Mouse (Mus musculus) heart, adult 18-20 months (tissue): ENCODE results near the gene Efcab3. TPM values are rescaled to one million over a fixed set of nuclear protein-coding genes. Genes with fewer than 3 reads are reported as not detected.
"Not testable (repeated sequence)": the region's sequence is repeated elsewhere in the genome, so short reads cannot be mapped to it uniquely, and the experiment has no call there.

Source experiments
- DNase-seq, 2 experiments: peaks; one replicate each; pipeline ENCODE4 v3.0.0; 2021 to 2022; ENCODE audit warnings: mixed read lengths in 1 of 2
- long read RNA-seq, 2 experiments: library from polyadenylated mRNA; stranded (forward); transcript quantifications; one replicate each; pipeline ENCODE4 v2.0.0; 2021
- total RNA-seq, 2 experiments: library from RNA; stranded (reverse); gene quantifications; 2 replicates each; pipeline ENCODE4 v1.2.3; 2021

The Efcab3 gene
- not detected for total RNA-seq
- long read RNA-seq, experiment 1 = 0 reads
- long read RNA-seq, experiment 2 = 0 reads

DNA sequence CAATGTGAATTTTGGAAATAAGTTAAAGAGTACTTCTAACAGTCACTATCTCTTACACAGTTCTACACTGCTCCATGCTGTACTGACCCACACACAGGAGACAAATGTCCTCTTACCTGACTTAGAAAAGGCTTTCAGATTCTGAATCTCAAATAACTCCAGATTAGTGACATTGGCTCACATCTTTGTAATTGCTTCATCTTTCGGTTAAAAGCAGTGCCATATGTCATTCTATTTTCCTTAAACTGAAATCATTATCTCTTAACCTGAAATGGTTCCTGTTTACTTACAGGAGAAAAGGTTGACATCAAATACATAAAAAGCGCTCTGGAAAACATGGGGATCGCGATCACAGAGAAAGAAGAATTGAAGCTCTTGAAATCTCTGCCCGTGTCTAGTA, at the start of gene Efcab3:
TSS of gene Efcab3 (plus strand) at position 301 of the 400 bp plus-strand sequence.
- no peak for DNase-seq

GRCm38 (mm10) chr11:105021071-105021470, 42.3 kb upstream of the Efcab3 start:
- DNase-seq = peak in 1 of 2 experiments; percentile 1

DNA sequence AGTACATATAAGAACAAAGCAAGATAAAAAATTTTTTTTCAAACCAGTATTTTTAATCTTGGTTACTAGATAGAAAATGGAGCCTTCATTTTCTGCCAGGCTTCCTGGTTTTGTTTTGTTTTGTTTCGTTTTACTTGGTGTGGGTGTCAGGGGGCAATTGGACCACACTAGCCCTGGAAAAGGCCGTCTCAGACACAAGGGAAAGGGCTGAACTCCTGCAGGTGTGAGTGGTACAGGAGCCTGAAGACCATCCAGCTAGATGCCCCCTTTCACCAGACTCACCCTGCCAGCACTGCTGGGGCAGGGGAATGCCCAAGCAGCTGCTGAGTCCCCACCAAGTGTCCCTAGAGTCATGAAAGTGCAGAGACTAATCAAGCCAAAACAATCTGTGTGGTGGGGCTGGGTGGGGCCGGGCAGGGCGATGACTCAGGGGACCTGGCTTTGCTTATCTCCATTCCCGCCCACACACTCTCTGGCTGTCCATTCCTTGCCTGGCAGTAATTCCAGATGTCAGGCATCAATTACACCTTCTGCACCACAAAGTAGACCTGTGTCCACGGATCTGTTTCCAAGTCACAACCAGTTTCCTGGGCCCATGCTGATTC, 34.5 kb upstream of the Efcab3 start:
- no peak for DNase-seq

DNA sequence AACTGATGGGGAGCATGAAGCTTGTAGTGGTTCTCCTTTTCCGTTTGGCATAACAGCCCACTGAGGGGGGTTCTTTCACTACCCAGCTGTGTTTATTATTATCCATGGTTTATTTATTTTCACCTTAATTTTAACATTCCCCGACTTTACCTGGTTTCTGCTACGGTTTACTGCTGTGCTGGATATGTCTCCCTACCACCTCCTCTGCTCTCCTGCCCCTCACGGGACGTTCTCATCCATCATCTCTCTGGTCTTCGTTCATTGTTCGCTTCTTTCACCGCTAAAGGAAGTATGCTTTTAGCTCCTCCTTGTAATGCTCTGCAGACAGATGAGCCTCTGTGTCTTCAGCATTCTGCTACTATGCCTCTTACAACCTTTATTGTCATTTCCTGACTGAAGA, 33.9 kb upstream of the Efcab3 start:
- DNase-seq = no peak

- DNase-seq = no peak
These were observed 33.2 kb upstream of the Efcab3 start for GRCm38 (mm10) chr11:105030229-105030628.

DNA sequence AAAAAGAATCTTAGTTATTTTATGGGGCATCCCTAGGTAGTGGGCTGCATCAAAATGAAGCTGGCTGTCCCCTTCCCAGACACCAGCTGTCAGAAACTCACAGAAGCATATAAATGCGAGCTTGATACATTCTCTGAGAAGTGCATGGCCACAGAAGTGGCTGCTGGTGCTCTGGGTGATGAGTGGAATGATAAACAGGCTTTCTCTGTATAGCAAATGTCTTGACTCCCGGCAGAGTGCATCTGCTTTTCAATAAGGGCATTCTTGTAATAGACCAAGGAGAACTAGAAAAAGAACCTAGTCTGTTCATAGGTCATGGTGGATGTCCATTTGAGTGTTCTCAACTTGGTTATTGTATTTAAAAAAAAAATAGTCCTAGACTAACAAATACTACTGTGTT, 32.3 kb upstream of the Efcab3 start:
- DNase-seq = no peak

DNA sequence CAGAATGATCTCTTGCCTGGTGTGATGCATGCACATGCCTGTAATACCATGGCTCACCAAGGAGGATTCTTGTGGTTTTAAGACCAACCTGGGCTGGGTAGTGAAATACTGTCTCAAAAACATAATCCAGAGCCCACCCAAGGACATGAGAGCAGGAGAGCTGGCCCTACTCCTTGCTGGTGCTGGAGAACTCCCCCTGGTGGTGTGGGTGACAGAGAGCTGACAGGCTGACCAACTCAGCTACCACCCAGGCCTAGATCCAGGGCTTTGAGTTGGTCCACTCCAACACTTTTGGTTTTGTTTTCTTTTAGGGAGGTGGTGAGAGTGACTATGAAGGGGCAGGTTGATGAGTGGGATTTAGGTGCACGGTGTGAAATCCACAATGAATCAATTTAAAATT, 28.3 kb upstream of the Efcab3 start:
- DNase-seq = no peak

DNA sequence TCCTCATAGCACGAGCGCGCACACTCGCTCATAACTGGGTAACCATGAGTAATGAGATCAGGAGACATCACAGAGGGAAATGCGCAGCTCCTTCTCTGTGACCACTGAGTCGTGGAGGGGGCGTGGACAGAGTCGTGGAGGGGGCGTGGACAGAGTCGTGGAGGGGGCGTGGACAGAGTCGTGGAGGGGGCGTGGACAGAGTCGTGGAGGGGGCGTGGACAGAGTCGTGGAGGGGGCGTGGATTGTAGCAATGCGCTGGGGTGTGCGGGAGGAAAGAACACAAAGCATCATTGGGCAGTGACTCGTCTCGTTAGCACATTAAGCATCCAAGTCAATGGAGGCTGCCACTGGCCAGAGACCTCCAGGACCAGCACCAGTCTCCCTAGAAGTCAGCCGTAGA, 49.1 kb downstream of the Efcab3 start:
- not testable (repeated sequence) for DNase-seq

- no peak for DNase-seq
These were observed 54.4 kb downstream of the Efcab3 start for GRCm38 (mm10) chr11:105117814-105118213.

GRCm38 (mm10) chr11:105120551-105121061, 57.2 kb downstream of the Efcab3 start:
- DNase-seq = no peak

DNA sequence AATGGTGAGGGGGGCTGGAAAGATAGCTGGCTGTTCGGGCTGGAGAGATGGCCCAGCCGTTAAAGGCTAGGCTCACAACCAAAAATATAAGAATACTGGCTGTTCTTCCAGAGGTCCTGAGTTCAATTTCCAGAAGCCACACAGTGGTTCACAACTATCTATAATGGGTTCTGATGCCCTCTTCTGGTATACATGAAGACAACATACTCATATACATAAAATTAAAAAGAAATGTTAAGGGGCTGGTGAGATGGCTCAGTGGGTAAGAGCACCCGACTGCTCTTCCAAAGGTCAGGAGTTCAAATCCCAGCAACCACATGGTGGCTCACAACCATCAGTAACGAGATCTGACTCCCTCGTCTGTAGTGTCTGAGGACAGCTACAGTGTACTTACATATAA, 58.4 kb downstream of the Efcab3 start:
- not testable (repeated sequence) for DNase-seq

DNA sequence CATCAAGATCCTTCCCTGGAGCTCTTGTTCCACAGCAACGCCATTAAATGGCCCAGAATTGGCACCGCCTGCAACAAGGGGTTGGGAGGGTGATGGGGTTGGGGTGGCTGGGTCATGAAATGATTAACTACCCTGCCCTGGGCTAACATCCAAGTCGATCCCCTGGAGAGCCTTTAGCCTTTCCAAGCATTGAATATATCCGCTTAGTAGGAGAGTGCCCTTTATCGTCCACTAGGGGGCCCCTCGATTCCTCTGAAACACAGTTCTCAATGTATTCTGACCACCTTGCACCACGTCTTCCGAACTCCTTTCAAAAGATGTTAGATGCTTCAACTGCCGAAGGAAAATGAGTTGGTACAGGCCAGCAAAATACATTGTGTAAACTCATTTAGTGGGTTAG, 60.6 kb downstream of the Efcab3 start:
- peak; percentile 30 to 50 for DNase-seq

DNA sequence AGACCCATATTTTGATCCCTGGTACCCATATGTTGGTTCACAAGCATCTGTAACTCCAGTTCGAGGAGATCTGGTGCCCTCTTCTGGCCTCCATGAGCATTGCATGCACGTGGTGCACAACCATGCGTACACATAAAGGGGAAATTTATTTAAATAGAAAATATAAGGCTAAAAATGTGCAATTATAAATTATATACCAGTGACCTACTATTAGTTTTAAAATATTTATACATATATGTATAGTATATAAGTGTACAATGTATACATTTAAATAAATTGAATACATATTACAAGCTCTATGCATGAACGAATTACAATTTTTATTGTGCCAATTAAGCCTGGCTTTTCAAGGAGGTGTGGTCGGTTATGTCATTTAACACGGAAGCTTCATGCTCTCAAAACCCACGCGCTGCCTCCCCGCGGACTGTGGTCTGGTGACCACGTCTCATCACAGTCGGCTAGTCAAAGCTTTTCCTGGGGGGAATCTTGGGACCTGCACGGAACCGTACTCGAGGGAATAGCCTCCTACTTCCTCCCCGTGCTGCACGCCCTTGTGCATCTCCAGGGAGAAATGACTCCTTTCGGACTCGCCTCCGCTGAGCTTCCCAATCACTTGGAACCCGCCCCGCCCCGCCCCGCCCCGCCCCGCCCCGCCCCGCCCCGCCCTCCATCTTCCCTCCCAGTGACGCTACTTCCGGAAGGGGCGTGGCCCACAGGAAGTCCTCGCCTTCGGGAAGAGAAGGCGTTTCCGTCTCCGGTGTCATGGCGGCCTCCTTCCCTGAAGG, 62.5 kb downstream of the Efcab3 start, which contains the start of gene Mettl2:
TSS of gene Mettl2 (plus strand) at position 691 of the 785 bp plus-strand sequence.
- peak; percentile 82 to 88 for DNase-seq

DNA sequence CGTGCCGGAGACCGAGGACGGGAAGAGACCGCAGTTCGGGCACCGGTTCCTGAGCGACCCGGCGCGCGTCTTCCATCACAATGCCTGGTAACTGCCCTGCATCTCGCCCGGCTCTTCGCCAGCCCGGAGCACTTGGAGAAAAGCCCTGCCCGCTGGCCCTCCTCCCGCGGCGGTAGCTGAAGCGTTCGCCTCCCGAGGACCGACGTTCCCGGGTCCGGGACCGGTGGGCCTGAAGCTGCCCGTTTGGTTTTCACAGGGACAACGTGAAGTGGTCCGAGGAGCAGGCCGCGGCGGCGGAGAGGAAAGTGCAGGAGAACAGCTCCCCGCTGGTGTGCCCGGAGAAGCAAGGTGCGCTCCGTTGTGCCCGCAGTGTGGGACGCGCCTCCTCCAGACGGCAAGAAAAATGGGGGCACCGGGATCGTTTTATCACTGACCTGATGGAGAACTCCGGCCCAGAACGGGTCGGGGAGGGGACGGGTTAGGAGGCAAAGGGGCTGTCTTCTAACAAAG, 63.2 kb downstream of the Efcab3 start:
- DNase-seq = no peak

GRCm38 (mm10) chr11:105135692-105136091, 72.3 kb downstream of the Efcab3 start:
- DNase-seq = no peak

DNA sequence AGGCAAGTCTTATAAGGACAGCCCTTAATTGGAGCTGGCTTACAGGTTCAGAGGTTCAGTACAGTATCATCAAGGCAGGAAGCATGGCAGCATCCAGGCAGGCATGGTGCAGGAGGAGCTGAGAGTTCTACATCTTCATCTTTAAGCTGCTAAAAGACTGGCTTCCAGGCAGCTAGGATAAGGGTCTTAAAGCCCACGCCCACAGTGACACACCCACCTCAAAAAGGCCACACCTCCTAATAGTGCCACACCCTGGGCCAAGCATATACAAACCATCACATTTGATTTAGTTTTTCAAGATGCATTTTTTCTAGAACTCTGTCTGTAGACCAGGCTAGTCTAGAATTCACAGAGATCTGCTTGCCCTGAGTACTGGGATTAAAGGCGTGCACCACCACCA, 73.9 kb downstream of the Efcab3 start:
- DNase-seq = not testable (repeated sequence)

DNA sequence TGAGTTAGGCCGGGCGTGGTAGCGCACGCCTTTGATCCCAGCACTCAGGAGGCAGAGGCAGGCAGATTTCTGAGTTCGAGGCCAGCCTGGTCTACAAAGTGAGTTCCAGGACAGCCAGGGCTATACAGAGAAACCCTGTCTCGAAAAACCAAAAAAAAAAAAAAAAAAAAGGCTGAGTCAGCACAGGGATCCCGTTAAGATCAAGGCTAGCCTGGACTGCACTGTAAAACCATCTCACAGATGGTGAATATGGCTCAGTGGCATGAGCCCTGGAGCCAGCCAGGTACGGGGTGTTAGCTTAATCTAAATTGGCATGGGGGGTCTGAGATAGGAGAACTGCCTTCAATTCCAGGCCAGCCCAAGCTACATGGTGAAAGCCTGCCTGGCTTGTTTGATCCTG, 77.1 kb downstream of the Efcab3 start:
- not testable (repeated sequence) for DNase-seq

- DNase-seq = no peak
These were observed 77.7 kb downstream of the Efcab3 start for GRCm38 (mm10) chr11:105141115-105141514.

- DNase-seq = no peak
These were observed 80.2 kb downstream of the Efcab3 start for GRCm38 (mm10) chr11:105143564-105143963.

GRCm38 (mm10) chr11:105144084-105144483, 80.7 kb downstream of the Efcab3 start:
- no peak for DNase-seq

DNA sequence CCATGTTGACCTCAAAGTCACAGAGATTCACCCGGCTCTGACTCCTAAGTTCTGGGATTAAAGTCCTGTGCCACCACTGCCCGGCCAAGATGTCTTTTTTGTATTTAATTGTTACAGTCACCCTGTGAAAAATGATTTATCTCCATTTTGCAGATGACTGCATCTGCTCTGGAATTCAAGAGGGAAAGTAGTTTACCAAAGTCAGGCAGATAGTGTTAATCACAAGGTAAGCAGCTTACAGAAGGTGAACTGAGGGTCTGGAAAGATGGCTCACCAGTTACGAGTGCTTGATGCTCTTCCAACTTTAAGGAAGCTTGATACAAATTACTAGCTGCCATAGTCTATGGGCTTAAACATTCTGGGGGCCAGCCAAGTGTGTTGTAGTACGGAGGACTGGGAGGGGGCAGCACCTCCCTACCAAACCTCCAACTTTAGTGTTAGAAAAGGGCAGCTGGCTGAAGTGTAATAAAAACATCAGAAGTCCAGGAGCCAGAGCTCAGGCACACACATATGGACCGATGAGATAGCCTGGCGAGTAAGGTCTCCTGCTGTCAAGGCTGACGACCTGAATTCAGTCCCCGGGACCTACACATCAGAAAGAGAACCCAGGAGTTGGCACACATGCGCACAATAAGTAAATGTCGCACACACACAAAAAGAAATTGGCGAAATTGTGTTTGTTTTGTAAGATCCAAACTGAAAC, 81.3 kb downstream of the Efcab3 start:
- DNase-seq = no peak

GRCm38 (mm10) chr11:105145211-105145610, 81.8 kb downstream of the Efcab3 start:
- no peak for DNase-seq

DNA sequence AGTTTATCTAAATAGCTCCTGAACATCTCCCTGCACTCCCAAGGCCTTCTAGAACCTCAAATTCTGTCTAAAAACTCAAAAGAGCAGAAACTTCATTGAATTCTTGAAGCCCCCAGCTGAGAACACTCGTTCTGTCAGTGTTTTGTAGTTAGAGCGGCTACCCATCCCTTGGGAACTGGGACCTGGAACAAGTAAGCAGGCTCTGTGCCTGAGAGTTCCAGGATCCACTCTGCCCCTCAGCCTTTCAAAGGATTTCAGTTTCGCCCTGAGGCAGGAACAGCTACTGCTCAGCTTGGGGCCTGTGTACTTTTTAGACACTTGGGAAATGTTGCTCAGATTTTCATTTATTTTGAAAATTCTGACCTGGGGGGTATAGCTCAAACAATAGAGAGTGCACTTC, 83.2 kb downstream of the Efcab3 start, which contains the start of gene Gm10842:
TSS of gene Gm10842 (plus strand) at position 301 of the 400 bp plus-strand sequence.
- DNase-seq = no peak
